Mouse (Mus musculus): Measurements from ENCODE around the gene Ap4e1. TPM values are rescaled to one million over a fixed set of nuclear protein-coding genes. Genes with fewer than 3 reads are reported as not detected.
"Not testable (repeated sequence)": the region's sequence is repeated elsewhere in the genome, so short reads cannot be mapped to it uniquely, and the experiment has no call there.

Ap4e1 gene
- polyA plus RNA-seq, 1 experiment from 2014 or later = 9.6 TPM

DNA sequence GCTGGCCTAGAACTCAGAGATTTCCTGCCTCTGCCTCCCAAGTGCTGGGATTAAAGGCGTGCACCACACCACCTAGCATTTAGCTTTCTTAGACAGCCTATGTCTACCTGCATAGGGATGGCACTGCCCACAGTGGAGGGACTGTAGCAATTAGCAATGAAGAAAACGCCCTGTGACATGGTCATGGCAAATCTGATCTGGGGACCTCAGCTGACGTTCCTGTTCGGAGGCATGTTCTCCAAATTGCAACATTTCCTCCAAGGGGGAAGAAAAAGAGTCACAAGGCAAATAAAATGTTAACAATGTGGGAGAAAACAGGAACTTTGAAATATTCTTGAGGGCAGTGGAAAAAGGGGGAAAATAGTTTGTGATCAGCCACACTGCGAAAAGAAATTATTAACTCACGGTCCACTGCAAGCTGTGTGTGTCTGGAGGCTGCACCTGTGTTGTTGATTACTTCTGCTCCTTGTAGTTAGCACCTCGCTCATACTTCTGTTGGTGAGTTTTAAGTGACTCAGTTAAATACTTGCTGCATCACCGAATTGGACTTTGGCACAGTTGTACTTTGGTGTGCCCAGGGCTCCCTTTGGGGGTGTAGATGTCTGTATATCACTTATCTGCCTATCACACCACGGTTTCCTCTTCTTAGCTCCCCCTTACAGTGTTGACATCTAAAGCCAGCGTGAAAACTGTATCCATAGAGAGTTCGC is 71.5 kb downstream of the Ap4e1 start:
- Histone ChIP-seq H3K9ac (0 out of 2 replicates have a peak overlapping the region, but pooled peaks have one; percentile 5), H3K4me2 (peak overlapping the region; percentile 55), H3K27me3 (replicated peaks) (no peaks in the 10 kb centered on the region), H3K4me1 (peaks cover 28% of the 10 kb centered on the region), H3K36me3 (peaks cover 27% of the 10 kb centered on the region), H3K27ac (peak overlapping the region; percentile 77), H3K4me3 (no peak overlapping the region), H3K9me3 (replicated peaks) (no peaks in the 10 kb centered on the region)
- ATAC-seq = peak; percentile 38
- 70% methylated on average over 11 of the region's 11 CpGs for WGBS (ENCODE audit: insufficient replicate concordance)

DNA sequence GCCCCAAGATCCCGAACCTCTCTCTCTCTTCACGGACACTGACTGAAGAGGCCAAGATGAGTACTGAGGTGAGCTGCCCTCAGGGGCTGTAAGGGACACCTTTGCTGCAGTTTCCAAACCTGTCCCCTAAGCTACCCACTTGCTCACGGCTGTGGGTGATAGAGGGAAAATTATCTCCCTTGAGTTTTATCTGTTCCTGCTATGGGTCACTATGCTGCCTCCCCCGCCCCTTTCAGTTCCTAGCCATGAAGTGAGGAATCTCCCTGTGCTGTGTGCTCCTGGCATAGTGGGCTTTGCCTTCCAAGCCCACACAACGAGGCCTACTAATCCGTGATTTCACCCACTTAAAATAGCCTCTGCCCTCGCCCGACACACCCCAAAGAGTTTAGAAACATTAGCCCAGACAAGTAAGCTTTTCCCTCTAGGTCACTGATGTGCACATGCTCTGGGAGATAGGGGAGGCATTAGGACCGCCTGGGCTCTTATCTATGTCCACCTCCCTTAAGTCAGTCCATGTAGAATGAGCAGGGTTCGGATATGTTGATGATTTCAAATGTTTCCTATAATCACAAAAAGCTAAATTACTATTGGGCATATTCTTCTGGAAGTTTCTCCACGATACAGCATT is 72.2 kb downstream of the Ap4e1 start:
- peak overlapping the region; percentile 77 for H3K27ac ChIP-seq
- H3K4me3 ChIP-seq = no peak overlapping the region
- no peaks in the 10 kb centered on the region for H3K27me3 ChIP-seq (replicated peaks)
- peaks cover 33% of the 10 kb centered on the region for H3K36me3 ChIP-seq
- no peaks in the 10 kb centered on the region for H3K9me3 ChIP-seq (replicated peaks)
- 48% methylated on average over 11 of the region's 11 CpGs for WGBS (ENCODE audit: insufficient replicate concordance)
- 0 out of 2 replicates have a peak overlapping the region, but pooled peaks have one; percentile 5 for H3K9ac ChIP-seq
- peak overlapping the region; percentile 55 for H3K4me2 ChIP-seq
- H3K4me1 ChIP-seq = peaks cover 28% of the 10 kb centered on the region
- ATAC-seq = peak; percentile 95

DNA sequence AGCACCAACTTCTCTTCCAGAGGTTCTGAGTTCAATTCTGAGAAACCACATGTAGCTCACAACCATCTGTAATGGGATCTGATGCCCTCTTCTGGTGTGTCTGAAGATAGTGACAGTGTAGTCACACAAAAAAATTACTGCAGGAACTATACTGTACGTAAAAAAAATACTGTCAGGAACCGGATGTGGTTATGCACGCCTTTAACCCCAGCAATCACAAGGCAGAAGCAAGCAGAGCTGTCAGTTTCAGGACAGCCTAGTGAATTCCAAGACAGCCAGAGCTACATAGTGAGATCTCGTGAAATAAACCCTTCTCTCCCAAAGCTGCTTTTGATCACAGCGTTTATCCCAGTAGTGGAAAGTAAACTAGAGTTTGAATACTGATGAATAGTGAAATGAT is 77.7 kb downstream of the Ap4e1 start:
- peaks cover under 1% of the 10 kb centered on the region for H3K4me1 ChIP-seq
- H3K9me3 ChIP-seq (replicated peaks) = no peaks in the 10 kb centered on the region
- H3K4me2 ChIP-seq = no peak overlapping the region
- H3K36me3 ChIP-seq = peaks cover 53% of the 10 kb centered on the region
- no peak for ATAC-seq
- H3K9ac ChIP-seq = no peak overlapping the region
- no peak overlapping the region for H3K27ac ChIP-seq
- 73% methylated on average over 5 of the region's 5 CpGs for WGBS (ENCODE audit: insufficient replicate concordance)
- no peak overlapping the region for H3K4me3 ChIP-seq
- no peaks in the 10 kb centered on the region for H3K27me3 ChIP-seq (replicated peaks)

GRCm38 (mm10) chr2:127090151-127090550 is 81.6 kb downstream of the Ap4e1 start:
- H3K9me3 ChIP-seq (replicated peaks); H3K4me1 ChIP-seq; ATAC-seq; H3K27me3 ChIP-seq (replicated peaks); H3K9ac ChIP-seq; H3K4me3 ChIP-seq; H3K4me2 ChIP-seq; H3K27ac ChIP-seq: not testable (repeated sequence)
- H3K36me3 ChIP-seq = peaks cover 37% of the 10 kb centered on the region

DNA sequence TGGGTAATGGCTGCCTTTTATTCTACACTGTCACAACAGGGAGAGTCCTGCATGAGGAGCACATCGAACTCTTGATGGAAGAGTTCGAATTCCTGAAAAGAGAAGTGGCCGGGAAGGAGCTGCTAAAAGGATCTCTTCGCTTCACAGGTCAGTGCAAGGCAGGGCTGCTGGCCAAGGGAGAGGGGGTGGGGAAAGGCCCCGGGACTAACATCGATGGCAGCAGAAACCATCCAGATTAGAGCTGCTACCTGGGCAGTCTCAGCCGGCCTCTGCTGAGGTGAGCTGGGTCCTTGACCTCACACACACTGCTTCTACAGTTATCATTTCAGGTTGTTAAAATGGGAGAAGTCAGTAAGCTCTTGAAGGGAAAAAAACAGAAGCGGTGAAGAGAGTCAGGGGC is 83.5 kb downstream of the Ap4e1 start:
- Histone ChIP-seq H3K36me3 (peaks cover 30% of the 10 kb centered on the region), H3K9ac (no peak overlapping the region), H3K27me3 (replicated peaks) (no peaks in the 10 kb centered on the region), H3K4me3 (no peak overlapping the region), H3K4me1 (no peaks in the 10 kb centered on the region), H3K27ac (no peak overlapping the region), H3K4me2 (no peak overlapping the region), H3K9me3 (replicated peaks) (no peaks in the 10 kb centered on the region)
- no peak for ATAC-seq
- WGBS (ENCODE audit: insufficient replicate concordance) = 71% methylated on average over 8 of the region's 8 CpGs

- H3K27me3 ChIP-seq (replicated peaks) = no peaks in the 10 kb centered on the region
- H3K9ac ChIP-seq = no peak overlapping the region
- no peaks in the 10 kb centered on the region for H3K4me1 ChIP-seq
- H3K4me3 ChIP-seq = no peak overlapping the region
- no peak for ATAC-seq
- H3K4me2 ChIP-seq = no peak overlapping the region
- no peak overlapping the region for H3K27ac ChIP-seq
- WGBS (ENCODE audit: insufficient replicate concordance) = 88% methylated on average over 4 of the region's 4 CpGs
- H3K9me3 ChIP-seq (replicated peaks) = no peaks in the 10 kb centered on the region
- H3K36me3 ChIP-seq = peaks cover 100% of the 10 kb centered on the region
Observed at GRCm38 (mm10) chr2:127108986-127109385, 100.5 kb downstream of the Ap4e1 start.

Small RNAs within 50 kb of the gene (microRNA-seq; reads per million reads assigned to microRNA genes)
- gene Gm24081 = not detected

Other genes starting within 250 kb of the Ap4e1 start
- 2.4 and 2.6 TPM in 2 replicates for gene Usp50, start 225.2 kb upstream of the Ap4e1 start, polyA plus RNA-seq (2016; fragmentation: Nextera tagmentation; extraction: Ambion mirVana)
- 25.4 and 25.7 TPM in 2 replicates for gene Trpm7, start 132.5 kb upstream of the Ap4e1 start, polyA plus RNA-seq (2016; fragmentation: Nextera tagmentation; extraction: Ambion mirVana)
- gene Sppl2a, start 75.5 kb upstream of the Ap4e1 start, polyA plus RNA-seq (2016; fragmentation: Nextera tagmentation; extraction: Ambion mirVana) = 23.6 and 25.0 TPM in 2 replicates
- 64.6 and 65.7 TPM in 2 replicates for gene Blvra, start 61.9 kb downstream of the Ap4e1 start, polyA plus RNA-seq (2016; fragmentation: Nextera tagmentation; extraction: Ambion mirVana)
- gene Ncaph, start 125.2 kb downstream of the Ap4e1 start, polyA plus RNA-seq (2016; fragmentation: Nextera tagmentation; extraction: Ambion mirVana) = 73.3 and 75.2 TPM in 2 replicates
- gene Itpripl1, start 134.7 kb downstream of the Ap4e1 start, polyA plus RNA-seq (2016; fragmentation: Nextera tagmentation; extraction: Ambion mirVana) = 28.8 and 30.1 TPM in 2 replicates
- 1.6 and 1.7 TPM in 2 replicates for gene 1810024B03Rik, start 199.6 kb downstream of the Ap4e1 start, polyA plus RNA-seq (2016; fragmentation: Nextera tagmentation; extraction: Ambion mirVana)
- gene Snrnp200, start 199.7 kb downstream of the Ap4e1 start, polyA plus RNA-seq (2016; fragmentation: Nextera tagmentation; extraction: Ambion mirVana) = 48.2 and 49.0 TPM in 2 replicates
- 45.0 and 49.7 TPM in 2 replicates for gene Ciao1, start 239.1 kb downstream of the Ap4e1 start, polyA plus RNA-seq (2016; fragmentation: Nextera tagmentation; extraction: Ambion mirVana)
- 16.0 and 16.4 TPM in 2 replicates for gene Tmem127, start 239.2 kb downstream of the Ap4e1 start, polyA plus RNA-seq (2016; fragmentation: Nextera tagmentation; extraction: Ambion mirVana)